Mouse (Mus musculus) lung, postnatal 25 days (tissue): ENCODE results near the gene Dock2.
A peak's percentile ranks its signal among the peaks of the same experiment; 100 is the strongest.

Experiments used
- DNase-seq: peaks from one replicate; pipeline ENCODE4 v3.0.0; 2022; ENCODE audit warnings: low spot score

The Dock2 gene

DNA sequence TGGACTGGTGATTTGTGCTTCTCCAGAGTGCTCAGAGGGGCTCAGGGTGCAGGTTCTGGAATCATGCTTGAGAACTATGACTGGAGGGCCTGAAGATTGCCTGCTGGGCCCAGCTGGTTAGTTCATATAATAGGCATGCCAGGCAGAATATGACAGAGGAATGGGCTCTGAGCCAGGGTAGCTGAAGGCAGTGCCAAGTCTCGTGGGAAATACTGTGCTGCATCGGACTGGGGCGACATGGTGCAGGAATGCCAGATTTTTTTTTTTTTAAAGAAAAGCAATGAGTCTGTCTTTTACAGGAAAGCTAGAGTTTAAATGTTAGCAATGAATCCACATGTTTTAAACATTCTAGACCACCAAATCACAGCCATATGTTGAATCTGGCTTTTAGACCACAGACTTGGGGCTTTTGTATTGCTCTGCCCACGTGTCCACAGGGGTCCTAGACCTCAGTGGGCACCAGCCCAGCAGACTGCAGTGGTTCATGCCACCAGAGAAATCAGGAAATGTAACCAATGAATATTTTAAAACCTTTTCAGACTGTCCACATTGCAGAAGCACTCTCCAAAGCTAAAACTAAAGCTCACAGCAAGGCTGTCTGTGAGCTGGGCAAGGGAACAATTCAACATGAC lies 435.3 kb downstream of the Dock2 start:
- peak; percentile 5 for DNase-seq

DNA sequence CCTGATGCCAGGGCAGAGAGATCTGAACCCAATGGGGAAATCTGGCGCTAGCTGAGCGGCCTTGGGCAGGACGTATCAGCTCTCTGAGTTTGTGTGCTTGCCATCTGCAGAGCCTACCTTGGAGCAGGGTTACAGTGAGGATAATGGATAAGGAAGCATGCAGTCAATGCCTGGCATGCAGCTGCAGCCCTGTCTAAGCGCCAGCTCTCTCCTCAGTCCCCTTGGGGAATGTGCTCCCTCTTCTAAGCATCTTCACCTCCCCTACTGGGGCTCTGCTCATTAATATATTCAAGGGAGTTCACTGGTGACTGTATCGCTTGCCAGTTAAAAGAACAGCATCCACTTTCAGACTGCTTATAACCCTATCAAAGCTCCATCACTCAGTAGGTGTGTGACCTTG lies 439.4 kb downstream of the Dock2 start:
- no peak for DNase-seq

DNA sequence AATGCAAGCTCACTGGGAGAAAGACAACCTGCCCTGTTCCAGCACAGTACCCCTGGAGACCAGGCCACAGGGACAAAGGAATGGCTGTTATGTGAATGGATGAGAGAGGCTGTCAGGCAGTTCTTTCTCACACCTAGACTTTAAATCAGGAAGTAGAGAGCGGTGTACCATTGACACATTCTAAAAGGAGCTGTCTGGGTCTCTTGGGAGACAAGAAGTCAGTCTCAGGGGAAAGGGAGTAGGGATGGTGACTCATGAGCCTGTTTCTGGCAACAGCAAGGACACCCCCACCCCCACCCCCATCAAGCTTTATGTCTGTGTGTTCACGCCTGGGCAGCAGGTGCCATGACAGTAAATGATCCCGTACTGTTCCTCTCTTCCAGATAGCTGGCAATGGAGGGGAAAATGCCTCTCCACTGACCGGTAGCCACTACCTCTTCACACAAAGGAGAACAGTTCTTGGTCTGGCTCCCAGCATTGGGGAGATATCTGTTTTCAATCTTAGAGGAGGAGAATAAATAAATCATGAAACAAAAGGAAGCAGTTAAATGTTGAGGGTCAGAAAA lies 439.9 kb downstream of the Dock2 start:
- no peak for DNase-seq

DNA sequence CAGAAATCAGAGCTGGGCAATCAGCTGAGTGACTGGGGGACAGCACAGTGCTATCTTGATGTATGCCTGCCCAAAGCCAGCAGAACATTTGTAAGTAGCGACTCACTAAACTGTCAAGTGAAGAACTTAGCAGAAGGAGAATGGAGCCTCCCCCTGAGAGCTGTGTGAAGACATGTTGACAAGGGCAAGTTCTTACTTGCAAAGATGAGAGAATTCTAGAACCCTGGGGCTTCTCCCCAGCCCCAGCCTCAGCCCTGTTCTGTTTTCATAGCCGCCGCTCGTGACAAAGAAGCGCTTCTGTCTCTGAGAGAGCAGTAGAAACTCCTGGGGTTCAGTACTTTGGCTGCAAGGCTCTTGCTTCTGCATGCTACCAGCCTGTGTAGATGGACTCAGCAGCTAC lies 444.0 kb downstream of the Dock2 start:
- no peak for DNase-seq

DNA sequence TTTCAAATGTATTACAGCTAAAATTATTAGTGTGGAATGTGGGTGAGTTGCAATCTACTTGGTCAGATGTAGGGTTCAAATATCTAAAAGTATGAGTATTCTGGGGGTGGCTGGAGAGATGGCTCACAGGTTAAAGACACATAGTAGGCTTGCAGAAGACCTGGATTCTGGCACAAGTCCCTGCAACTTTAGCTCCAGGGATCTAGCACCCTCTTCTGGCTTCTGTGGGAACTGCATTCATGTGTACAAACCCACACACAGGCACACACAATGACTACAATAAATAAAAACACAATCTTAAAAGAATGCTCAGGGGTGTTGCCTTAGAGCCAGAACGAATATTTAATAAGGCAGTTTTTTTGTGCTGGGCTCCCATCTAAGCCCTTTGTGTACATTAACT lies 445.8 kb downstream of the Dock2 start:
- DNase-seq, result no peak

DNA sequence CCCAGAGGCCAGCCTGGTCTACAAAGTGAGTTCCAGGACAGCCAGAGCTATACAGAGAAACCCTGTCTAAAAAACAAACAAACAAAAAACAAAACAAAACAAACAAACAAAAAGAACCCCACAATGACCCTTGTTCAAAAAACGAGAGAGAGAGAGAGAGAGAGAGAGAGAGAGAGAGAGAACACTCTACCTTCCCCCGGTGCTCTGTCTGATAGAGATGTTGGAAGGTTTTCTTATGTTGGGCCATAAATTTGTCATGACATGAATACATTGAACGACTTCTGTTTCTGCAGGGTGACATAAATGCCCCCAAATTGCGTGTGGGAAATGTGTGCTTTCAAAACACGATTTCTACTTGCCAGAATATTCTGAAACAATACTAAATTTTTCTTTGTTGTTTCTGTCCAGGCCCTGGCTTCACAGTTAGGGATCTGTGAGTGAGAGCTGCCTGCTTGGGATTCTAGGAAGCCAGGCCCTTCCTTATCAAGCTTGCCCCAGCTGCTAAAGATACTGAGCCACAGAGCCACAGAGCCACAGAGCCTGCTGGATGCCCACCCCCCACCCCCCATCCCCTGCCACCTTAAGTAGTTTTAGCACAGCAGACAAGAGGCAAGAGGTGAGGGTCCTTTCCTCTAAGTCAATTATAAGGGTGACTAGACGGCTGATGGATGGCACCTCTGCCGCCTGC lies 451.2 kb downstream of the Dock2 start:
- DNase-seq, result no peak

DNA sequence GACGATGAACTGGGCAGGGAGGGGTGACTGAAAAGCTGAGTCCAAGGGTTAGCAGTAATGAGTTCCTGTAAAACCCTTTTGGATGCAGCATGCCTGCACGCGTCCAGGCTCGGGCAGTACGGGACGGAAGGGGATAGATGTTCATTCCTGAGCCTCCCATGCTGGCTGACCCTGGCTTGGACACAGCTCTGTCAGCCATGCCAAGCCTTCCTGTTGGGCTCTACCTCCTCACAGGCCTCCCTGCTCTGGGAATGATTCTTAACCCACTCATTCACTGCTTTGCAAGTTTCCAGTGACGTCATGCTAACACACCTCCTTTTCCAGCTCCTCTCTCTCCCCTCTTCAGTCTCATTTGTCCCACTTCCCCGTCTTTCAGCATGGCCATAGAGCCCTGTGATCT lies 460.0 kb downstream of the Dock2 start:
- no peak for DNase-seq

DNA sequence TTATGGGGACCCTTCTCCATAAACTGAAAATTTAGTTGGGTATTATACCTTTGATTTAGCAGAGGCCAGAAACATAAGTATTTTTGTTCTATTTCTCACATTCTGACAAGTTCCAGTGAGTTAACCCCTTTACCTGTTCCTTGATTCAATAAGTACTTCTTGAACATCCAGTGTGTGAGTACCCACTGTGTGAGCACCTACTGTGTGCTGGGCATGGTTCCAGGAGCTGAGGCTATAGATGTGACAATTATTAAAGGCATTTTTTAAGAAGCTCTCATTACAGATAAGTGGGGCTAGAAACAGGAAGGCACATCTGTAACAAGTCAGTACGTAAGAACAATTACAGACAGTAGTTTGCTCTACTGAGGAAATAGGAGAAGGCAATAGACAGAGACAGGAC lies 464.4 kb downstream of the Dock2 start:
- DNase-seq, result no peak

DNA sequence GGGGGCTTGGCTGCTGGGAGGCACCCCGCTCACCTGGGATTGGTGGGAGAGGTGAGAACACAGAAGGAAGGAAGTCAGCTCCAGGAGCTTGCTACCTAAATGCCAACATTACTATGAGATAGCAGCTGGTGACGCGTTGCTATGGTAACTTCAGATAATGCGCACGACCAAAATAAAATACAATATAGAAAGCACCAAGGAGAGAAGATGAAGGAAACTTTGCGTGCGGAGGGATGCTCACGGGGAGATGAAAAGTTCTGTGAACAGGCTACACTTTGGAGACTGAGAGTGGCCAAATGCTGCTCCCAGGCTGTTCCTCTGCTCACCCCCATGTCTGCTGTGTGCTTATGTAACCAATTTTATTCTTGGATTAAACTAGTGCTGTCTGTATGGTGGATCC lies 466.7 kb downstream of the Dock2 start:
- DNase-seq, result no peak

DNA sequence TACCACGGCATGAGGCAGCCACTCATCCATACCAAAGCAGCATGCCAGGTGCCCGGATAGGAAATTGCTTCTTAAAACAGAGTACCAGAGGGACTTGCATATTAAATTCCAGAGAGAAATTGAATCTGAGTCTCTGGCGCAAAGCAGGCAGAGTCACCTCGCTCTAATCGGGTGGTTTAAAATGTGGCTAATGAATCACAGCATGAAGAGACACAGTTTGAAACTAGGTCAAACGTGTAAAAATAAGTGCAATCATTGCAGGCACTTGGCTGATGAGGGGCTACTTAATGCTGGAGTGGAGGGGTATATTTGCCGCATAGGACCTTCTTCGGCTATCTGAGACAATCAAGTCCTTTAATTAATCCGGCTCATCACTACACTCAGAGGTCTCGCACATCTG lies 467.5 kb downstream of the Dock2 start:
- DNase-seq, result no peak

DNA sequence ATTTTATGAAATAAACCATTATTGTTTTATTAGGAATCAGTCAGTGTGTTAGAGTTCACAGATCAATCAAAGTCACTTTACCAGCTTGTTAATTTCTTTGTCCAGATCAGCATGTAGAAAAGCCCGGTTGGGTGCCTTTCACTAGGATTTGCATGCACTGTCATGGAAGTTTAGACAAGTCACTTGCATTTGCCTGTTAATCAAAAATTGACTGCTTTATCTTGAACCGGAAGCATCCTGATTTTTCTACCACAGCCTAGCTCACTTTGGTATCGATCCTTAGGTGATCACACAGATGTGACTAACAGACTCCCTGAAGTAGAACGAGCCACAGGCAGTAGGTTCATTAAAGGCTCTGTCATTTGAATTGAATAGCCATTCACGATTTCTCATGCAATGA lies 468.3 kb downstream of the Dock2 start:
- no peak for DNase-seq

DNA sequence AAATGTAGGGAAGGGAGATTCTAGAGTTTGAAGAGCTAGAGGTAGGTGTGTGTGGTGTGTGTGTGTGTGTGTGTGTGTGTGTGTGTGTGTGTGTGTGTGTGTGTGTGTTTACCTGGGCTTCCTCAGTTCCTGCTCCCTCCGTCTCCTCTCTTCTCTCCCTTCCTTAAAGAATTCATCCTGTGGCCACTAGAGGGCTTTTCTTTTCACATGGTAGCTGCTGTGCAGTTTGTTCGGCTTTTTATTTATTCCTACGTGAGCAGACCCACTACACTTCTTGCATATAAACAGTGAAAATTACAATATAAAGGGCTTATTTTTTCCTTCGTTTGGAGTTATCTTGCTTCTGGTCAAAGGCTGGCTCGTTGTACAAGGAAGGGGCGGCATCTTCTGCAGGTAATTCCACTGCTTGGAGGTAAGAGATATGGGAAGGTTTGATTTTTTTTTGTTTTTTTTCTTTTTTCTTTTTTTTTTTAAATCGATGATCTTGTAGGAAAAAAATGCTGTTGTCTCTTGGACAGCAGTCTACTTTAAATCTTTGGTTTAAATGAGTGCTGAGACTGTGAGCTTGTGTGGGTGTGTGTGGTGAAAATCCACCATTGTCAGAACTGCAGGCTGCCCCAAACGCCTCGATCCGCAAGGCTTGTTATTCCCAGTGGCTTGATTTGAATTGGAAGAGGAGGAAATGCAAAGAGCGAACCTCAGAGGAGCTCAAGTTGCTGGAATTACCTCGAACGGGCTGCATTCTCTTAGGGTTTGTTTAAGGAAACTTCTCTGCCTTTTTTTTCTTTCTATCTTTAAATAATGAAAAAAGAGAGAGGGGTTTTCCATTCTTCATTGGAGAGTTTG lies 468.9 kb downstream of the Dock2 start, which contains the start of gene Fam196b:
Fam196b (plus strand) TSS at position 289 of the 846 bp plus-strand sequence.
- DNase-seq, result peak; percentile 23

DNA sequence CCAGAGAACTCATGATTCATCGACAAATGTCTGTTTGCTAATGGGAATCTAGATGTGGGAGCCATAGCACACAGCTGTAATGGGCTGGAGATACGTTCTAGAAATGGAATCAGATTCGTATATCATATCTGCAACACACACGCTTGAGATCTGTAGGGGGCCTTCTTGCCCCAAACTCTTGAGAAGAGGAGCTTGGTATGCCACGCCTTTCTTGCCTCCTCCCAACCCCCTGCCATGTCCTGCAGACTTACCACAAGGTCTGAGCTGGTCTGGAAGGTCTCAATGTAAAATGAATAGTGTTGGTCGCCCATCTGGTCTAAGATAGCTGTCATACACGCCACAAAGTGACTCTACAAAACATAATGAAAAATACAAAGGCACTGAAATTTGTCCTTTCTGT lies 471.5 kb downstream of the Dock2 start:
- DNase-seq, result no peak

DNA sequence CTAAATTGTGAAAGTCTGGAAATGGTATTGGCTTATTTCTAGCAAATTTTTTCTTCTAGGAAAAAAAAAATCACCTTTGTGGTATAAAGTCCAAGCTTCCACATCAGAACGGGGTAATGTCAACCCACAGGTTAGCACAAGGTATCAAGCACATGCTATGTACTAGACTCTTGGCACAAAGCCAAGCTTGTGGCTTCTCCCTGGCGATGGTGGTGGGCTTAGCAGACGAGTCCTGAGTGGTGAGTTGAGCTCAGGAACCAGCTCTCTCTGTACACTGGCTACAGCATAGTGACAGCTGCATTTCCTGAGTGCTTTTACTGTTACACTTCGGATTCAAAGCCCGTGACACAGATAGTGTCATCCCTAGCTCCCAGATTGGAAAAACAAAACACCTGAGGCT lies 472.0 kb downstream of the Dock2 start:
- no peak for DNase-seq

DNA sequence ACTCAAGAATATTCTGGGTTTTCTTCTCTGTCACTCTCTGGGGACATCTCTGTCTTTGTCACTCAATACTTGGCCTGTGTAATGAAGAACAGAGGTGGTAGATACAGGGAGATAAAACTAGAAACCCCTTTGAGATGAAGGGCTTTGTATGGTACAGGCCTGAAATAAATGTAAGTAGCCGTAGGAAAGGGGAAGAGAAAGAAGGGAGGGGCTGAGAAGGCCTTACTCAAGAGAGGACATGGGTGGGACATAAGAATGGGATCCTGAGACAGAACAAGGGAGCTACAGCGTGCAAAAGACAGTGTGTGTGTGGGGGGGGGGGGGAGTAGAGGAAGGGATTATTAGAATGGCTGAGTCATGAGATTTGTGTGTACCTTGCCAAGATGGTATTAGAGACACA lies 474.3 kb downstream of the Dock2 start:
- DNase-seq, result no peak

DNA sequence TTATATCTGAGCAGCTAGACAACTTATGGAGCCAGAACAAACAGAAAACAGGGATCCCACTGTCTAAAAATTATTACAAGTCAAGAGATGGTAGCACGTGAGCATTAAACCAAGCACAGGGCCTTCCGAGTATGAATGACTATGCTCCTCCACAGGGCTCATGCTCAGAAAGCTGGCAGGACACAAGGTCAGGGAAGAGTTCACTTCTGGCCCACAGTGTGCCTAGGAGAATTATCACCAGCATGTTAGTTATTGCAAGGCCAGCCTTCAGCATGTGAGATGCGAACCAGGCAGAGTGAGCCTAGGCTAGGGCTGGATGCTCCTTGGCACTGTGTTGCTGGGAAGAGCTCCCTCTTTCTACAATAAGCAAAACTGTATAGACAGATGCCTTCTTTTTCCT lies 475.0 kb downstream of the Dock2 start:
- DNase-seq, result no peak

DNA sequence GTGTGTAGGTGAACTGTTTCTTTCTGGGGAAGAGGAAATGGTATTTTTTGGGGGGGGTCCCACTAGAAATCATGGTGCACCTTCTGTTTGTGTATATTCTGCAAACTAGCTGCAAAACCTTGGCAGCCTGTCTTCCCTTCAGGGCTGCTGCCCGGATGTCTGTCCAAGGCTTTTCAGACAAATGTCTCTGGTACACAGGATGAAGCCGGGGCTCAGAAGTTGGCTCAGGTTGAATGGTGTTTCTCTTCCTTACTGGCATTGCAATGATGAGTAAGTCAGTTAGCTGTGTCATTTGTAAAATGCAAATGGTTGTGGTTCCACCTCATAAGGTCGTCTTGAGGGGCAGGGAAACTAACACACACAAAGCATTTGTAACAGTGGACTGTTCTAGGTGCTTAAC lies 477.5 kb downstream of the Dock2 start:
- no peak for DNase-seq

DNA sequence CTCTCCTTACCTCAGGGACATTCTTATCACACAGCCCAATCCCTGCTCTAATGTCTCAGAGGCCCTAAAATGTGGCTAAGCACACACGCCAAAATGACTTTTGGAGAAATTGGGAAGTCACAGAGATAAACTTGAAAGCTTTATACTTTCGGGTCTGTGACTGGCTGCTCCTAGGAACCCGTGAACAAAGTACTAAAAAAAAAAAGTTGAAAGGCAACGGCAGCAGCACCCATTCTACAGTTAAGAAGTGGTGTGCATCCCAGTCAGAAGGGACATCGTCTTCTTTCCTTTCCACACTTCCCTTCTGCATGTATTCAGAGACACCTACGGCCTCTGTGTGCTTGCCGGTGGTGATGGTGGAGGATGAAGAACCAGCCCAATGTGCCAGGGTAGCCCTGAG lies 483.6 kb downstream of the Dock2 start:
- DNase-seq, result no peak

DNA sequence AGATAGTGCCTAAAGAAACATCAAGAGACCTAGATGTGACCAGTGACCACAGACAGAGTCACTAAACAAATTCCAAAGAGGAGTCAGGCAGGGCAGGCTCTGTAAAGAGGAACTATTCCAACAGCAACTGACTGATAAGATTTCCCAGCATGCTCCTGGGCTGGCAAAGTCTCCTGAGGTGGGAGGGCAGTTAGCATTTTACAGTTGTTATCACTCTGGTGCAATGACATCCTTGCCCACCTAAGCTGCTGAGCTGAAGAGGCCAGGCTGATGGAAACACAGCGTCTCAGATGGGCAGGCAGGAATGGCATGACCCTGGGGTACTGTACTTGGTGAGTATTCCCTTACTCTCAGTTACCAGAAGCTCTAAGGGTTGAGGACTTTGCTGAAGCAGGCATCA lies 484.1 kb downstream of the Dock2 start:
- DNase-seq, result no peak

DNA sequence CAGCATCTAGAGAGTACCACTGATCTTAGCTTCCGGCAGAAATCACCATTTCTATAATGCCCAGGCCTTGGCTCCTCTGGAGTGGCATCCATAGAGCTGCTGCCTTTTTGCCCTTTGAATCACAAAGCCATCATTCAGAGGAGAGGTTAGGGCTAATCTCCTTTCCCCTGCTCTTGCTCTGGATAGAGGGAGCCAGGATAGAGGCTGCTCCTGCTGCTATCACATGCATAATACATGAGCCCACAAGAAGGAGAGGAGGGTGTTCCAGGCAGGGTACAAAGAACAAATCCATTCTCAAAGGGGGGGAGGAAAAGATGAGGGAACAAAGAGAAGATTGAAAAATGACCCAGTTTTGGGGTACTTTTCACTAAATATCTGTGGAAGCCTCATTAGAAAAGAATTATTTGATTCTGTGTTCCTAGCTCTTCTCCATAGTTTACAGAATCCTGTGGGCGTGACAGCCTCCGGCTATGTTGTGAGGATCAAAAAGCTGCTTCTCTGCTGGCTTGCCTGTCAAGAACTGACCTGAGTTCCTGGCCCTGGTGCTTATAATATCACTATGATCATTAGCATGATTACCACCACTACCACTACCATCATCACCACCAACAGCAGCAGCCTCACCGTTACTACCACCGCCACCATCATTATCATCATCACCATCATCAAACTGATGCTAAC lies 485.9 kb downstream of the Dock2 start:
- no peak for DNase-seq

DNA sequence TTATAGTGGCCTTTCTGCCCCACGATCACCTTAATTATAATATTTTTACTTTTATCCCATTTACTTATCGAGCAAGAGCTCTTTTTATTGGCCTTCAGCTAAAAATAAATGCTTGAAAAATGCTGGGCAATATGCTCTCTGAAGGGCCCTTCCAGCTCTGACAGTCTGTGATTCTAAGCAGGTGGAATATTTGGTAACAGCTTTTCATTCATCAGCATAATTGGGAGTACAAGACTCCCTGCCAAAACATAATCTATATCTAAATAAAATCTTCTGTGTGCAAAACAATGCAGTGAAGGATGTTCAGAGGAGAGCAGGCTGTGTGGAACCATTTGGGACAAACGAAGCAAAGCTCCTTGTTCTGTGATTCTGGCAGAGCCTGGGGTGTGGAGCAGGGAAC lies 492.4 kb downstream of the Dock2 start:
- DNase-seq, result no peak

DNA sequence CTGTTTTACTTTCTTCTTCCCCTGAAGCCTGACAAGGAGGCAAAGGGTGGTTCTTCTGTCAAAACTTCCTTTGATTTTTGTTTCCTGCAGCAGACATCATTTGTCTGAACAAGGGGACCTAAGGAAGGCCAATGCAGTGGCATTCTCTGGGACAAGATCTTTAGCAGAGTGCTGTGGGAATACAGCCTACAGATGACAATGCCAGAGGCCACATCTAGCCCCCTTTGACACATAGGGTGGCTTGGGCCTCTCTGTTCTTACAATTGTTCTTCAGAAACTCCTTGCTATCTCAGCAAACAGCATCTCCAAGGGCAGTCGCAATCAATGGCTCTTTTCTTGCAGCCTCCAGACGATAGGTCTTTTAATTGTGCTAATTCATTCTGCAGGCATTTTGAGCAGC lies 493.0 kb downstream of the Dock2 start:
- no peak for DNase-seq
